Mouse (Mus musculus) layer of hippocampus, postnatal 36 days (tissue): ENCODE measurements at regions not wholly inside any gene's neighbourhood (a gene's known extent, or its start where the extent isn't known, plus 50 kb on each side); places are given as distances from the start of the nearest gene placed in this dataset.

Source experiments
- DNase-seq, 2 experiments: peaks; one replicate each; pipeline ENCODE4 v3.0.0; 2022

GRCm38 (mm10) chr1:187413881-187414280 is 194.7 kb upstream of the Esrrg start:
- DNase-seq = no peak

- no peak for DNase-seq
Measured at GRCm38 (mm10) chr1:187418186-187419140, 190.1 kb upstream of the Esrrg start.

- DNase-seq = no peak
Measured at GRCm38 (mm10) chr1:187428536-187429215, 179.9 kb upstream of the Esrrg start.

- DNase-seq = no peak
Measured at GRCm38 (mm10) chr1:187433716-187434634, 174.6 kb upstream of the Esrrg start.

GRCm38 (mm10) chr1:187439170-187439914 is 169.2 kb upstream of the Esrrg start:
- DNase-seq = no peak

- DNase-seq = no peak
Measured at GRCm38 (mm10) chr1:187441668-187442193, 166.9 kb upstream of the Esrrg start.

- DNase-seq = peak; percentile 13 to 25
Measured at GRCm38 (mm10) chr1:187446511-187446910, 162.1 kb upstream of the Esrrg start.

- DNase-seq = peak; percentile 45 to 53
Measured at GRCm38 (mm10) chr1:187448173-187448572, 160.4 kb upstream of the Esrrg start.

- no peak for DNase-seq
Measured at GRCm38 (mm10) chr1:187450106-187450505, 158.5 kb upstream of the Esrrg start.

GRCm38 (mm10) chr1:187452189-187452588 is 156.4 kb upstream of the Esrrg start:
- peak in 1 of 2 experiments; percentile 10 for DNase-seq

- DNase-seq = no peak
Measured at GRCm38 (mm10) chr1:187454431-187454830, 154.2 kb upstream of the Esrrg start.

GRCm38 (mm10) chr1:187484821-187485220 is 123.8 kb upstream of the Esrrg start:
- no peak for DNase-seq

GRCm38 (mm10) chr1:187487948-187488690 is 120.5 kb upstream of the Esrrg start:
- no peak for DNase-seq

GRCm38 (mm10) chr1:187489452-187489851 is 119.1 kb upstream of the Esrrg start:
- DNase-seq = no peak

- no peak for DNase-seq
Measured at GRCm38 (mm10) chr1:187505368-187505767, 103.2 kb upstream of the Esrrg start.

- no peak for DNase-seq
Measured at GRCm38 (mm10) chr1:187507217-187507616, 101.4 kb upstream of the Esrrg start.

- no peak for DNase-seq
Measured at GRCm38 (mm10) chr1:187531349-187531922, 77.2 kb upstream of the Esrrg start.

- DNase-seq = no peak
Measured at GRCm38 (mm10) chr1:187536263-187536662, 72.3 kb upstream of the Esrrg start.

- no peak for DNase-seq
Measured at GRCm38 (mm10) chr1:187556718-187557117, 51.9 kb upstream of the Esrrg start.
